Mouse (Mus musculus): ENCODE measurements around the gene Sphk2. TPM values are rescaled to one million over a fixed set of nuclear protein-coding genes. Genes with fewer than 3 reads are reported as not detected.

The Sphk2 gene
- polyA plus RNA-seq, 1 experiment from 2014 or later, result 16.3 TPM

DNA sequence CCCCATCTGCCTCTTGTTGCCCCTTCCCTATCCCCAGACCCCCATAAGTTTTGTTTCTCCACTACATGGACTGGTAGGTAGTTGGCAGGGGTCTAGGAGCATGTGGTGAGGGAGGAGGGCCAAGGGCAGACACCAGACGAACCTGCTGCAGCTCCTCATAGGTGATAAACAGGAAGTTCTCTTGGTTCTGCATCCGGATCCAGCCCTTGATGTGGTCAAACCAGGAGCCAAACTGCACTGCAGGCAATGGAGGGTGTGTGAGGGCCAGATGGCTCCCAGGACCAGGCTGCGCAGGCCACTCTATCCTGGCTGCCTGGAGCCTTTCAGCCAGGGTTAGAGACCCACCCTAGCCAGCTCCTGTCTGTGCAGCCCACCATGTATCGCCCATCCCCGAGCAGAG is 15.7 kb upstream of the Sphk2 start:
- ATAC-seq, result no peak
- Histone ChIP-seq H3K4me3 (ENCODE audit: low read depth, low read length) (no peak overlapping the region), H3K9me3 (replicated peaks; ENCODE audit: control insufficient read depth, low read length) (no peaks in the 10 kb centered on the region), H3K4me2 (ENCODE audit: low read length) (no peak overlapping the region), H3K4me1 (ENCODE audit: control insufficient read depth, insufficient read depth, low read length) (no peaks in the 10 kb centered on the region), H3K27me3 (replicated peaks; ENCODE audit: control insufficient read depth, insufficient read depth, low read length) (no peaks in the 10 kb centered on the region), H3K36me3 (ENCODE audit: control insufficient read depth, insufficient read depth, low read length) (peaks cover 11% of the 10 kb centered on the region; the same call in 1 of the 2 replicates), H3K27ac (ENCODE audit: low read depth, low read length) (no peak overlapping the region), H3K9ac (ENCODE audit: low read length) (no peak overlapping the region)
- 81% methylated on average over 5 of the region's 5 CpGs for WGBS
- DNase-seq (ENCODE audit: low spot score), result no peak

DNA sequence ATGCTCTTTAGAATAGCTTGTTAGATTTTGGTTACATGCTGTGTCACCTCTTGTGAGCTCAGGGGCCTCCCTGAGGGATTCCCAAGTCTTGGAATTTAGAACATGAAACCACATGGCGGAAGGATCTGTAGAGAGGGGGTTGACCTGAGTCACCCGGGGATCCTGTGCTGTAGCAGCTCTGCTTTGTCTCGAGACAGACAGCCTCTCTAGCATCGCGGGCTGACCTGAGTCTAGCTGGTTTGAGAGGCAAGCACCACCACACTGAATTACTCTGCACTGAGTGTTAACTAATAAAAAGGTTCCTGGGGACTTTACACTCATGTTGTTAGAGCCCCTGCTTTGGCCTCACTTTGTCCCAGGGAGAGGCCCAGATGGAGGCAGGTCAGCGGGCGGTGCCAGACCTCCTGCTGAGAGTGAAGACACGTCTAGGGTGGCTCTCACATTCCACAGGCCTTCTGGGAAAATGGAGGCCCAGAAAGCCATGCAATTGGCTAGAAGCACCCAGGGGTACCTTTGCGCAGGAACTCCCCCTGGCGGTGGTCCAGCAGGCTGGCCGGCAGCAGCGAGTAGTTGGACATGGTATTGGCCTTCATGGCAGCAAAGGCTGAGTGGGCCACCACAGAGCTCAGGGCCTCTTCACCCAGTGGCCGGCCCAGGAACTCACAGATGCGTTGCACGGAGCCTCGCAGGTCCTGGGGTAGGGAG is 13.1 kb upstream of the Sphk2 start:
- 0 out of 2 replicates have a peak, but pooled peaks have one; percentile 37 for ATAC-seq
- no peaks in the 10 kb centered on the region for H3K4me1 ChIP-seq (ENCODE audit: control insufficient read depth, insufficient read depth, low read length)
- no peak overlapping the region for H3K27ac ChIP-seq (ENCODE audit: low read depth, low read length)
- no peak overlapping the region for H3K4me3 ChIP-seq (ENCODE audit: low read depth, low read length)
- DNase-seq (ENCODE audit: low spot score), result peak; percentile 39
- H3K9me3 ChIP-seq (replicated peaks; ENCODE audit: control insufficient read depth, low read length), result no peaks in the 10 kb centered on the region
- H3K36me3 ChIP-seq (ENCODE audit: control insufficient read depth, insufficient read depth, low read length), result peaks cover 29% of the 10 kb centered on the region
- no peaks in the 10 kb centered on the region for H3K27me3 ChIP-seq (replicated peaks; ENCODE audit: control insufficient read depth, insufficient read depth, low read length)
- H3K9ac ChIP-seq (ENCODE audit: low read length), result no peak overlapping the region
- WGBS, result 13% methylated on average over 16 of the region's 16 CpGs
- H3K4me2 ChIP-seq (ENCODE audit: low read length), result no peak overlapping the region

DNA sequence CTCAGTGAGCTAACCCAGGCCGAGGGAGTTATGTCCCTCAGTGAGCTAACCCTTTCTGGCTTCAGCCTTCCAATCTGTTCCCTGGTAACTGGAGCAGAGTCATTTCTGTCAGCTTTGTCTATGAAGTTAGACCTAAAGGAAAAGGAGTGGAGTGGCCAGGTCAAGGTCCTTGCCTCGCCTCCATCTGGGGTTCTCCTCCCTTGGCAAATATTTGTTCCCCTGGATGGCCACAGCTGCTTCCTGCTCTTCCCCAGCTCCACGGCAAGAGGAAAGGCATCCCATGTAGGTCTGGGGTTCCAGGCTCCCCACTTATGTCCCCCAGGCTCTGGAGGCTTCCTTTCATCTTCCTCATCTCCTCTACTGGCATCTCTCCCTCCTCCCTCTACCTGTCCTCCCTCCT is 9.8 kb upstream of the Sphk2 start:
- 85% methylated on average over 3 of the region's 3 CpGs for WGBS
- no peak for DNase-seq (ENCODE audit: low spot score)
- no peaks in the 10 kb centered on the region for H3K9me3 ChIP-seq (replicated peaks; ENCODE audit: control insufficient read depth, low read length)
- H3K9ac ChIP-seq (ENCODE audit: low read length), result no peak overlapping the region
- no peak overlapping the region for H3K4me2 ChIP-seq (ENCODE audit: low read length)
- no peaks in the 10 kb centered on the region for H3K4me1 ChIP-seq (ENCODE audit: control insufficient read depth, insufficient read depth, low read length)
- peaks cover 61% of the 10 kb centered on the region for H3K36me3 ChIP-seq (ENCODE audit: control insufficient read depth, insufficient read depth, low read length)
- no peak for ATAC-seq
- H3K27me3 ChIP-seq (replicated peaks; ENCODE audit: control insufficient read depth, insufficient read depth, low read length), result no peaks in the 10 kb centered on the region
- no peak overlapping the region for H3K4me3 ChIP-seq (ENCODE audit: low read depth, low read length)
- no peak overlapping the region for H3K27ac ChIP-seq (ENCODE audit: low read depth, low read length)

DNA sequence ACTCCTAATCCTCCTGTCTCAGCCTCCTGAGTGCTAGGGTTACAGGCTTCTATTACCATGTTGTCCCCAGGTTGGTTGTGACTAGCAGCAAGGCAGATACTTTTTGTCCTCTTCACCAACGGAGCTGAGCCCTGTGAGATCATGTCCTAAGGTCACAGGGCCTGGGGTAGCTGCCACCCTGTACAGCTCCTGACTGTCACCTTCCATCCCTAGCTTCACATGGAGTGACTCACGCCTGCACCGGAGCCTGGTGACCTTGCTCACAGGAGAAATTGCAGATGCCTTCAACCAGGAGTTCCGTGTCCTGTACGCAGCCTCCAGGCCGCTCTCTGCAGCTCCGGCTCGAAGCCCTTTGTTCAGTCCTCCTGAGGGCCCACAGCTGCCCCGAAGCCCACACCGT is 8.6 kb upstream of the Sphk2 start:
- no peak overlapping the region for H3K9ac ChIP-seq (ENCODE audit: low read length)

DNA sequence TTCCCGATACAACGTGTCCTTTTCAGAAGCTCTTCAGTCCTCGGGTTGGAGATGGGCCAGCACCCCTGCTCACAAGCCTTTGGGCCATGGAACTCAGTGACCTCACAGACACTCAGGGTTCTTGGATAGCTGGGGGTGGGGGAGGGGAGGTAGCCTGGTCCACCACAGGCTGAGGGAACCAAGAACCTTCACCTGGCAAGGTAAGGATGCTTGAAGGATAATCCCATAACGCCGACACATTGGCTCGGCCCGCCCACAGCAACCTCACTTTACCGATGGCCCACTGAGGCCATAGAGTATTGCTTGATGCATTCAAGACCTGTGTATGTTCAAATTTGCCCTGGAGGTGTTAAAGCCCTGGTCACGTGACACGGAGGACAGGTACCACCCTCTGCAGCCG is 7.9 kb upstream of the Sphk2 start, which contains the start of gene Spaca4:
Spaca4 (minus strand) TSS at position 101 of the 400 bp plus-strand sequence.
- Histone ChIP-seq H3K4me3 (ENCODE audit: low read depth, low read length) (no peak within 1 kb of the TSS), H3K27me3 (replicated peaks; ENCODE audit: control insufficient read depth, insufficient read depth, low read length) (no peaks in the 10 kb centered on the region), H3K27ac (ENCODE audit: low read depth, low read length) (no peak within 1 kb of the TSS), H3K4me2 (ENCODE audit: low read length) (no peak within 1 kb of the TSS), H3K4me1 (ENCODE audit: control insufficient read depth, insufficient read depth, low read length) (no peaks in the 10 kb centered on the region), H3K9ac (ENCODE audit: low read length) (no peak within 1 kb of the TSS), H3K36me3 (ENCODE audit: control insufficient read depth, insufficient read depth, low read length) (peaks cover 80% of the 10 kb centered on the region), H3K9me3 (replicated peaks; ENCODE audit: control insufficient read depth, low read length) (no peaks in the 10 kb centered on the region)
- ATAC-seq (no peak), DNase-seq (ENCODE audit: low spot score) (no peak)
- 92% methylated on average over 11 of the region's 11 CpGs for WGBS

More for the DNA sequence above, 8.6 kb upstream of the Sphk2 start:
- WGBS, result 93% methylated on average over 10 of the region's 10 CpGs
- no peak for ATAC-seq
- DNase-seq (ENCODE audit: low spot score), result no peak
- H3K9me3 ChIP-seq (replicated peaks; ENCODE audit: control insufficient read depth, low read length), result no peaks in the 10 kb centered on the region
- no peaks in the 10 kb centered on the region for H3K4me1 ChIP-seq (ENCODE audit: control insufficient read depth, insufficient read depth, low read length)
- H3K4me2 ChIP-seq (ENCODE audit: low read length), result no peak overlapping the region
- H3K4me3 ChIP-seq (ENCODE audit: low read depth, low read length), result no peak overlapping the region
- H3K27ac ChIP-seq (ENCODE audit: low read depth, low read length), result no peak overlapping the region
- no peaks in the 10 kb centered on the region for H3K27me3 ChIP-seq (replicated peaks; ENCODE audit: control insufficient read depth, insufficient read depth, low read length)
- H3K36me3 ChIP-seq (ENCODE audit: control insufficient read depth, insufficient read depth, low read length), result peaks cover 73% of the 10 kb centered on the region

DNA sequence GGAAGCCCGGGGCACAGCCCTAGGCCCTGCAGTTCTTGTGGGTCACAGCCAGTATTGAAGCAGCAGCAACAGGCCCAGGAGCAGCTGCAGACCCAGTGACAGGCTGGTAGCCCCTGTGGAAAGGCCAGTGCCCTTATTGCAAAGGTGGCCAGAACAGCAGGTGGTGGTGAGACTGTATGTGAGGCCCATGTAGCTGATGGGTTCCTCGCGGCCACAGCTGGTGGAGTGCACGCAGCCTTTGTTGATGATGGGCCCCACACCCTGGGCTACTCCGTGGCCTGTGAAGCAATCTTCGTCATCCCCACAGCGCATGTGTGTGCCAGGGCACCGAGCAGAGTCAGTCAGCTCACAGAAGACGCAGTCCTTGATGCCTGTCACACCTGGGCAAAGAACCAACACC is 7.3 kb upstream of the Sphk2 start:
- ATAC-seq, result no peak
- Histone ChIP-seq H3K36me3 (ENCODE audit: control insufficient read depth, insufficient read depth, low read length) (peaks cover 86% of the 10 kb centered on the region), H3K9ac (ENCODE audit: low read length) (no peak overlapping the region), H3K4me1 (ENCODE audit: control insufficient read depth, insufficient read depth, low read length) (no peaks in the 10 kb centered on the region), H3K27me3 (replicated peaks; ENCODE audit: control insufficient read depth, insufficient read depth, low read length) (no peaks in the 10 kb centered on the region), H3K27ac (ENCODE audit: low read depth, low read length) (no peak overlapping the region), H3K4me2 (ENCODE audit: low read length) (no peak overlapping the region), H3K4me3 (ENCODE audit: low read depth, low read length) (no peak overlapping the region), H3K9me3 (replicated peaks; ENCODE audit: control insufficient read depth, low read length) (no peaks in the 10 kb centered on the region)
- no peak for DNase-seq (ENCODE audit: low spot score)
- 84% methylated on average over 9 of the region's 9 CpGs for WGBS

DNA sequence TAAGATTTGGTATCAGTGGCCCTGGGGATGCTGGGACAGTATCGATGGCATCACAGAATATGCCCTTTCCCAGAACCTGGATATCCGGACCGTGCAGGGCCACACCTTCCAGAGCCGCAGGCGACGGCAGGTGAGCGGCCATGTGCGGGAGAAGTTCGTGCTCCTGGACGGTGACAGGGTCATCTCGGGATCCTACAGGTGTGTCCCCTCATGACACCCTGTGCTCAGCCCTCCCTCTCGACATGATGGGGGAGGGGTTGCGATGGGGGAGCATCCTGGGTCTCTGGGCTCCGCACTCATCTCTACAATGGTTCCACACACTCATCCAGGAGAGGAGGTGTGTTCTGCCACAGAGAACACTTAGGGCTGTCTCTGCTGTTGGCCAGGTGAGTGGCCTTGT is 6.0 kb upstream of the Sphk2 start:
- DNase-seq (ENCODE audit: low spot score) (no peak), ATAC-seq (no peak)
- Histone ChIP-seq H3K4me1 (ENCODE audit: control insufficient read depth, insufficient read depth, low read length) (peaks cover 4% of the 10 kb centered on the region; the same call in 1 of the 2 replicates), H3K4me3 (ENCODE audit: low read depth, low read length) (no peak overlapping the region), H3K4me2 (ENCODE audit: low read length) (no peak overlapping the region), H3K36me3 (ENCODE audit: control insufficient read depth, insufficient read depth, low read length) (peaks cover 88% of the 10 kb centered on the region), H3K27ac (ENCODE audit: low read depth, low read length) (no peak overlapping the region), H3K27me3 (replicated peaks; ENCODE audit: control insufficient read depth, insufficient read depth, low read length) (no peaks in the 10 kb centered on the region), H3K9me3 (replicated peaks; ENCODE audit: control insufficient read depth, low read length) (no peaks in the 10 kb centered on the region), H3K9ac (ENCODE audit: low read length) (no peak overlapping the region)
- 96% methylated on average over 14 of the region's 14 CpGs for WGBS

DNA sequence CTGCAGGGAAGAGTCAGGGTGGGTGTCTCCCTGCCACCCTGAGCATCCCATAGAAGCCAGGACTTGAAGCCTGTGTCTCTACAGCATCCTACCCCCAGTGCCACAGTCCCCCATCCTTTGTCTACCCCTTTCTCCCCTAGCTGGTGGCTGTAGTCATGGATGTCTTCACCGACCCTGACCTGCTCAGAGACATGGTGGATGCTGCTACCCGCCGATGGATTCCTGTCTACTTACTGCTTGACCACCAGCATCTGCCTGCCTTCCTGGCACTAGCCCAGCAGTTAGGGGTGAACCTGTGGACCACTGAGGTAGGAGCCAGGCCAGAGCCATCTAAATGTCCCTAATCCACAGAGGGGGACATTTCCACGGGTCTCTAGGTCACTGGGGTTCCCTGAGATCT is 5.5 kb upstream of the Sphk2 start:
- no peak overlapping the region for H3K27ac ChIP-seq (ENCODE audit: low read depth, low read length)
- no peak overlapping the region for H3K4me3 ChIP-seq (ENCODE audit: low read depth, low read length)
- H3K36me3 ChIP-seq (ENCODE audit: control insufficient read depth, insufficient read depth, low read length), result peaks cover 87% of the 10 kb centered on the region
- 93% methylated on average over 4 of the region's 4 CpGs for WGBS
- no peak for ATAC-seq
- DNase-seq (ENCODE audit: low spot score), result no peak
- H3K27me3 ChIP-seq (replicated peaks; ENCODE audit: control insufficient read depth, insufficient read depth, low read length), result no peaks in the 10 kb centered on the region
- no peak overlapping the region for H3K4me2 ChIP-seq (ENCODE audit: low read length)
- no peak overlapping the region for H3K9ac ChIP-seq (ENCODE audit: low read length)
- H3K9me3 ChIP-seq (replicated peaks; ENCODE audit: control insufficient read depth, low read length), result no peaks in the 10 kb centered on the region
- peaks cover 6% of the 10 kb centered on the region; the same call in 1 of the 2 replicates for H3K4me1 ChIP-seq (ENCODE audit: control insufficient read depth, insufficient read depth, low read length)

DNA sequence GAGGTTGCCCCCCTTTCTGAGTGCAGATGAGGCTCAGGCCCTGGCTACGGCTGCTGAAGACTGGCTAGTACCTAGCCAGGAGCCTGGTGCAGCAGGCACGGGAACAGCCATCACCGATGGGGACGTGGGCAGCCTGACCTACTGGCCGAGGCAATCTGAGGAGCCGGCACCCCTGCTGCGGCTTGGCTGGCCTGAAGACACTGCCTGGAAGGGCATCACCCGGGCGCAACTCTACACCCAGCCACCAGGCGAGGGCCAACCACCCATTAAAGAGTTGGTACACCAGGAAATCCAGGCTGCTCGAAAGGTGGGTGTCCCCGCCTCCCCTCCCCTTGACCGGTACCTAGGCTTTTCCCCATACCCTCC is 4.5 kb upstream of the Sphk2 start:
- Histone ChIP-seq H3K36me3 (ENCODE audit: control insufficient read depth, insufficient read depth, low read length) (peaks cover 84% of the 10 kb centered on the region), H3K9ac (ENCODE audit: low read length) (no peak overlapping the region), H3K27ac (ENCODE audit: low read depth, low read length) (no peak overlapping the region), H3K4me3 (ENCODE audit: low read depth, low read length) (no peak overlapping the region), H3K4me1 (ENCODE audit: control insufficient read depth, insufficient read depth, low read length) (peaks cover 6% of the 10 kb centered on the region; the same call in 1 of the 2 replicates), H3K27me3 (replicated peaks; ENCODE audit: control insufficient read depth, insufficient read depth, low read length) (no peaks in the 10 kb centered on the region), H3K4me2 (ENCODE audit: low read length) (no peak overlapping the region), H3K9me3 (replicated peaks; ENCODE audit: control insufficient read depth, low read length) (no peaks in the 10 kb centered on the region)
- WGBS, result 86% methylated on average over 13 of the region's 13 CpGs
- DNase-seq (ENCODE audit: low spot score) (no peak), ATAC-seq (no peak)
